Comparison of ENCODE assay signal across 24 mouse cellular contexts in genomic region chr5:77286904-77287303, GRCm38 (mm10). TPM values are rescaled to one million over a fixed set of nuclear protein-coding genes. Genes with fewer than 3 reads are reported as not detected.
DNase-seq lines count a peak whose midpoint lies in the region; ATAC-seq and TF ChIP-seq lines count a peak whose summit lies in the region.
"Had no signal": no experiment of that assay in that cellular context is flagged by ENCODE, and none has a peak within 500 bp of the region (broad histone marks: within the 10 kb centered on the region; RNA-seq: fewer than 3 reads in every experiment).

No protein-coding gene starts in this region.

- no peaks in the 10 kb centered on the region for H3K27me3 ChIP-seq in heart, embryonic 13.5 days (replicated peaks)
- no peaks in the 10 kb centered on the region for H3K27me3 ChIP-seq in liver, embryonic 12.5 days (replicated peaks)
- H3K27me3 ChIP-seq: embryonic facial prominence, embryonic 13.5 days; embryonic facial prominence, embryonic 15.5 days; forebrain, embryonic 12.5 days had no signal

- WGBS in heart, embryonic 13.5 days = 40% methylated on average over 5 of the region's 5 CpGs
- WGBS in liver, embryonic 12.5 days (ENCODE audit: insufficient replicate concordance) = 71% methylated on average over 5 of the region's 5 CpGs

- peaks cover 14% of the 10 kb centered on the region for H3K4me1 ChIP-seq in heart, embryonic 13.5 days
- peaks cover 27% of the 10 kb centered on the region for H3K4me1 ChIP-seq in bone marrow macrophage, adult 2 months (ENCODE audit: control insufficient read depth, insufficient read depth, low read length)
- no peaks in the 10 kb centered on the region for H3K4me1 ChIP-seq in liver, embryonic 12.5 days
- H3K4me1 ChIP-seq: embryonic facial prominence, embryonic 13.5 days; embryonic facial prominence, embryonic 15.5 days; forebrain, embryonic 10.5 days; forebrain, embryonic 12.5 days had no signal

- no peak overlapping the region for H3K9ac ChIP-seq in heart, embryonic 13.5 days
- H3K9ac ChIP-seq in liver, embryonic 12.5 days = no peak overlapping the region
- H3K9ac ChIP-seq: embryonic facial prominence, embryonic 13.5 days; embryonic facial prominence, embryonic 15.5 days; forebrain, embryonic 12.5 days had no signal

- H3K36me3 ChIP-seq in heart, embryonic 13.5 days = peaks cover 77% of the 10 kb centered on the region
- H3K36me3 ChIP-seq in liver, embryonic 12.5 days = peaks cover 80% of the 10 kb centered on the region

- no peak for ATAC-seq in heart, embryonic 13.5 days (ENCODE audit: extremely low read depth, insufficient number of reproducible peaks, low FRiP score, low TSS enrichment)
- no peak for ATAC-seq in liver, embryonic 12.5 days
- ATAC-seq: forebrain, embryonic 14.5 days; forebrain, embryonic 16.5 days had no signal

- H3K27ac ChIP-seq in heart, embryonic 13.5 days (replicated peaks) = 0 out of 2 replicates have a peak overlapping the region, but pooled peaks have one; percentile 25
- peak overlapping the region; percentile 60 for H3K27ac ChIP-seq in bone marrow macrophage, adult 2 months (ENCODE audit: insufficient read depth, low read depth, low read length)
- H3K27ac ChIP-seq in liver, embryonic 12.5 days = no peak overlapping the region
- H3K27ac ChIP-seq: embryonic facial prominence, embryonic 13.5 days; embryonic facial prominence, embryonic 15.5 days; forebrain, embryonic 10.5 days; forebrain, embryonic 12.5 days had no signal

- TF ChIP-seq POLR2A in bone marrow macrophage, adult 2 months (IDR thresholded peaks at IDR 0.05; ENCODE audit: borderline replicate concordance, low read depth, low read length) = no peak
- TF ChIP-seq POLR2A in brain, embryonic 14.5 days (IDR thresholded peaks at IDR 0.05; ENCODE audit: borderline replicate concordance, extremely low read depth, insufficient read depth, insufficient read length, poor library complexity, severe bottlenecking) = no peak

- H3K4me2 ChIP-seq in heart, embryonic 13.5 days = no peak overlapping the region
- no peak overlapping the region for H3K4me2 ChIP-seq in liver, embryonic 12.5 days
- H3K4me2 ChIP-seq: embryonic facial prominence, embryonic 13.5 days; embryonic facial prominence, embryonic 15.5 days; forebrain, embryonic 12.5 days had no signal

- no peak for TF ChIP-seq CTCF in bone marrow macrophage, adult 2 months (IDR thresholded peaks at IDR 0.05; ENCODE audit: low read depth, low read length)
- TF ChIP-seq CTCF in brain, embryonic 14.5 days (IDR thresholded peaks at IDR 0.05; ENCODE audit: borderline replicate concordance, extremely low read depth, insufficient read depth, insufficient read length) = no peak

- DNase-seq in heart, postnatal 4 days = no peak
- DNase-seq in brain, embryonic 14.5 days (ENCODE audit: low read depth) = peak; percentile 5
- DNase-seq in retina, postnatal 1 day = peak; percentile 44
- DNase-seq in adrenal gland, adult 2 months = no peak
- DNase-seq in thymus, postnatal 10 days (ENCODE audit: low spot score in 2 of 2) = no peak
- DNase-seq: adrenal gland, postnatal 10 days; adrenal gland, postnatal 25 days; cerebellum, adult 11 months; cerebellum, adult 18-20 months; cerebellum, adult 8-10 months; cerebellum, adult 9-11 months; cerebellum, postnatal 14 days; cerebellum, postnatal 36 days; embryo, embryonic 11 days had no signal

- no peak overlapping the region for H3K4me3 ChIP-seq in heart, embryonic 13.5 days
- no peak overlapping the region for H3K4me3 ChIP-seq in bone marrow macrophage, adult 2 months (ENCODE audit: insufficient read depth, low read length)
- no peak overlapping the region for H3K4me3 ChIP-seq in liver, embryonic 12.5 days
- H3K4me3 ChIP-seq: embryonic facial prominence, embryonic 13.5 days; embryonic facial prominence, embryonic 15.5 days; erythroblast, embryonic 14.5 days; forebrain, embryonic 10.5 days; forebrain, embryonic 12.5 days had no signal

- no peaks in the 10 kb centered on the region for H3K9me3 ChIP-seq in heart, embryonic 13.5 days
- H3K9me3 ChIP-seq in liver, embryonic 12.5 days (replicated peaks) = no peaks in the 10 kb centered on the region
- H3K9me3 ChIP-seq: embryonic facial prominence, embryonic 13.5 days; embryonic facial prominence, embryonic 15.5 days; forebrain, embryonic 10.5 days; forebrain, embryonic 12.5 days had no signal

RNA-seq across cellular contexts. Expression of gene Rest, which starts 21.6 kb away (rescaled TPM):
- 21.1 and 23.2 TPM in 2 replicates for polyA plus RNA-seq in heart, embryonic 13.5 days (2015; fragmentation: Nextera tagmentation; extraction: Ambion mirVana)
- total RNA-seq in heart, postnatal 4 days (2021) = 10 to 100 TPM; 33.2 to 34.3 TPM
- polyA plus RNA-seq in bone marrow macrophage, adult 2 months (2012; ENCODE audit: insufficient read depth, insufficient read length, missing spikeins) = 14.2 and 16.6 TPM in 2 replicates
- 7.0 and 8.8 TPM in 2 replicates for polyA plus RNA-seq in brain, embryonic 14.5 days (2012; rRNA removed)
- 10 to 100 TPM; 18.9 to 19.6 TPM for total RNA-seq in adrenal gland, adult 2 months (2021)
- polyA plus RNA-seq in adrenal gland, adult 2 months (2012; rRNA removed) = 6.9 and 7.8 TPM in 2 replicates
- 12.3 and 12.9 TPM in 2 replicates for polyA plus RNA-seq in liver, embryonic 12.5 days (2016; fragmentation: Nextera tagmentation; extraction: Ambion mirVana)

RNA-seq across cellular contexts. Expression of gene Noa1, which starts 23.0 kb away (rescaled TPM):
- polyA plus RNA-seq in heart, embryonic 13.5 days (2015; fragmentation: Nextera tagmentation; extraction: Ambion mirVana) = 18.8 and 19.2 TPM in 2 replicates
- 10 to 100 TPM; 14.3 to 14.7 TPM for total RNA-seq in heart, postnatal 4 days (2021)
- polyA plus RNA-seq in bone marrow macrophage, adult 2 months (2012; ENCODE audit: insufficient read depth, insufficient read length, missing spikeins) = 10.1 and 10.5 TPM in 2 replicates
- polyA plus RNA-seq in brain, embryonic 14.5 days (2012; rRNA removed) = 24.0 and 26.4 TPM in 2 replicates
- 10 to 100 TPM; 28.7 to 29.5 TPM for total RNA-seq in adrenal gland, adult 2 months (2021)
- polyA plus RNA-seq in adrenal gland, adult 2 months (2012; rRNA removed) = 30.2 and 31.6 TPM in 2 replicates
- 40.7 and 44.9 TPM in 2 replicates for polyA plus RNA-seq in liver, embryonic 12.5 days (2016; fragmentation: Nextera tagmentation; extraction: Ambion mirVana)

RNA-seq across cellular contexts. Expression of gene Polr2b, which starts 23.0 kb away (rescaled TPM):
- polyA plus RNA-seq in heart, embryonic 13.5 days (2015; fragmentation: Nextera tagmentation; extraction: Ambion mirVana) = 34.6 and 37.6 TPM in 2 replicates
- 10 to 100 TPM; 35.3 to 37.2 TPM for total RNA-seq in heart, postnatal 4 days (2021)
- 31.0 and 35.9 TPM in 2 replicates for polyA plus RNA-seq in bone marrow macrophage, adult 2 months (2012; ENCODE audit: insufficient read depth, insufficient read length, missing spikeins)
- 59.4 and 60.6 TPM in 2 replicates for polyA plus RNA-seq in brain, embryonic 14.5 days (2012; rRNA removed)
- total RNA-seq in adrenal gland, adult 2 months (2021) = 10 to 100 TPM; 67.5 to 95.1 TPM
- 20.7 and 37.6 TPM in 2 replicates for polyA plus RNA-seq in adrenal gland, adult 2 months (2012; rRNA removed)
- polyA plus RNA-seq in liver, embryonic 12.5 days (2016; fragmentation: Nextera tagmentation; extraction: Ambion mirVana) = 46.0 and 49.1 TPM in 2 replicates

Comparison
In these comparisons a context has a peak if more than half of its experiments do, and no peak if none do; other contexts are left out.
1. DNase-seq: peak in brain, embryonic 14.5 days (single experiment) and retina, postnatal 1 day (single experiment); none in heart, postnatal 4 days (single experiment), adrenal gland, adult 2 months (single experiment) and thymus, postnatal 10 days (0 of 2).